9 mouse cellular contexts compared by ENCODE assay signal in the genomic region with DNA sequence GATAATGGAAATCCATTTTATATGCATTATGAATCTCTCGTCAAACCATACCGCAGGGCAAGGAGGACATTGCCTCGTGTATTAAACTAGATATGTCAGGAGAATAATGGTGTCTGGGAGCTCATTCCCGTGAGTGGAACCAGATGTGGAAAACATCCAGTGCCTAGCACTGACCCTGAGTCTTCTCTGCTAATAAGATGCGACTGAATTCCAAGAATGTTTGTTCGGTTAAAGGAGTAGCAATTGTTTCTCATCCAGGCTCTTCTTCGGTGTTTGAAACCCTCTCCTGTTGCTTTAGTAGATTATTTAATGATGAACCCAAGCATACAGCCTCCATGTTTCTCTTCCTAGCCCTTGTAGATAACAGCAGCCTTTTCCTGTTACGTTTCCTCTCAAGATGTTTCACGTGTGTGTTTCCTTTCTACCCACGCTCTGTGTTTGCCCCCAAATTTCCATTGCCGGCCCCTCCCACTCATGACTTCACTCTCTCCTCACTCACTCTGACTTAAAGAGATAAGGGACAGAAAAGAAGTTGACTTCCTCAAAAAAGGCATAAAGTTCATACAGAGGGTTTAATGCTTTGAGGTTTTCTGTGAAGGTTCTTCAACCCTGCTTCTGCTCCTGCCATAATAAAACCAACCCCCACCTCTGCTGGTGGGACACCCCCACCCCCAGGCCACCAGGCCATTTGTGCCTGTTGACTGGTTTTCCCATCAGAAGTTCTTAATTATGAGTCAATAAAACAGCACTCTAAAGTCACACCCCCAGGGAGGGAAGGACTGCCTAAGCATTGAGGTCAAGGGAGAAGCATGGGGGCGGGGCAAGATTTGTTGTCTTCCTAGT.
DNase-seq lines count a peak whose midpoint lies in the region; ATAC-seq lines count a peak whose summit lies in the region.
"Had no signal": no experiment of that assay in that cellular context is flagged by ENCODE, and none has a peak within 500 bp of the region (broad histone marks: within the 10 kb centered on the region; RNA-seq: fewer than 3 reads in every experiment).

No protein-coding gene starts in this region.

- H3K9ac ChIP-seq in neural tube, embryonic 15.5 days (replicated peaks): no peak overlapping the region
- no peak overlapping the region for H3K9ac ChIP-seq in heart, embryonic 12.5 days
- no peak overlapping the region for H3K9ac ChIP-seq in limb, embryonic 13.5 days
- H3K9ac ChIP-seq: neural tube, embryonic 12.5 days had no signal

- H3K4me1 ChIP-seq in neural tube, embryonic 15.5 days: peaks cover 31% of the 10 kb centered on the region
- peaks cover 39% of the 10 kb centered on the region for H3K4me1 ChIP-seq in heart, embryonic 12.5 days (replicated peaks)
- H3K4me1 ChIP-seq in limb, embryonic 13.5 days: peaks cover 50% of the 10 kb centered on the region

- H3K27ac ChIP-seq in neural tube, embryonic 15.5 days (replicated peaks): 0 out of 2 replicates have a peak overlapping the region, but pooled peaks have one; percentile 9
- peak overlapping the region; percentile 81 for H3K27ac ChIP-seq in heart, embryonic 12.5 days (ENCODE audit: poor library complexity, severe bottlenecking)
- 0 out of 2 replicates have a peak overlapping the region, but pooled peaks have one; percentile 10 for H3K27ac ChIP-seq in limb, embryonic 13.5 days
- H3K27ac ChIP-seq: neural tube, embryonic 12.5 days had no signal

- no peak overlapping the region for H3K4me3 ChIP-seq in neural tube, embryonic 15.5 days (replicated peaks)
- no peak overlapping the region for H3K4me3 ChIP-seq in heart, embryonic 12.5 days
- no peak overlapping the region for H3K4me3 ChIP-seq in limb, embryonic 13.5 days
- H3K4me3 ChIP-seq: neural tube, embryonic 12.5 days had no signal

- H3K36me3 ChIP-seq in neural tube, embryonic 15.5 days: no peaks in the 10 kb centered on the region
- H3K36me3 ChIP-seq in heart, embryonic 12.5 days: no peaks in the 10 kb centered on the region
- 0 out of 2 replicates have a peak, but pooled peaks cover 4% of the 10 kb centered on the region for H3K36me3 ChIP-seq in limb, embryonic 13.5 days
- H3K36me3 ChIP-seq: neural tube, embryonic 12.5 days had no signal

- no peaks in the 10 kb centered on the region for H3K27me3 ChIP-seq in neural tube, embryonic 15.5 days (replicated peaks)
- no peaks in the 10 kb centered on the region for H3K27me3 ChIP-seq in heart, embryonic 12.5 days (replicated peaks)
- no peaks in the 10 kb centered on the region for H3K27me3 ChIP-seq in limb, embryonic 13.5 days
- H3K27me3 ChIP-seq: neural tube, embryonic 12.5 days had no signal

- no peak overlapping the region for H3K4me2 ChIP-seq in neural tube, embryonic 15.5 days
- H3K4me2 ChIP-seq in heart, embryonic 12.5 days: peak overlapping the region; percentile 36; the same call in 1 of the 2 replicates
- peak overlapping the region; percentile 41 for H3K4me2 ChIP-seq in limb, embryonic 13.5 days (replicated peaks)
- H3K4me2 ChIP-seq: neural tube, embryonic 12.5 days had no signal

- H3K9me3 ChIP-seq in neural tube, embryonic 15.5 days (replicated peaks): peaks cover 3% of the 10 kb centered on the region; the same call in 1 of the 2 replicates
- no peaks in the 10 kb centered on the region for H3K9me3 ChIP-seq in heart, embryonic 12.5 days (replicated peaks)
- H3K9me3 ChIP-seq in limb, embryonic 13.5 days: peaks cover 7% of the 10 kb centered on the region

- ATAC-seq in neural tube, embryonic 15.5 days (ENCODE audit: low FRiP score): no peak
- peak; percentile 60 for ATAC-seq in heart, embryonic 12.5 days (ENCODE audit: insufficient number of reproducible peaks, low FRiP score)
- ATAC-seq in limb, embryonic 13.5 days (ENCODE audit: low FRiP score, low read depth): no peak; the same call in 1 of the 2 replicates

- 64% methylated on average over 12 of the region's 12 CpGs for WGBS in neural tube, embryonic 15.5 days
- 37% methylated on average over 12 of the region's 12 CpGs for WGBS in heart, embryonic 12.5 days
- 13% methylated on average over 12 of the region's 12 CpGs for WGBS in limb, embryonic 13.5 days

- no peak for DNase-seq in neural tube, embryonic 10.5 days (ENCODE audit: extremely low spot score, low spot score)
- peak; percentile 7 to 74 for DNase-seq in natural killer cell, adult 2 months (ENCODE audit: low spot score in 2 of 2)
- DNase-seq in frontal cortex, adult 2 months (ENCODE audit: extremely low spot score in 1 of 2, low spot score in 1 of 2): no peak
- no peak for DNase-seq in ovary, postnatal 14 days (ENCODE audit: low spot score)
- DNase-seq in layer of hippocampus, adult 8-10 months (ENCODE audit: low spot score in 2 of 2): no peak

Comparison
In these comparisons a context has a peak if more than half of its experiments do, and no peak if none do; other contexts are left out.
1. H3K27ac ChIP-seq: peak in every context shown above with its lines; median percentile 81 in heart, embryonic 12.5 days; 10 in limb, embryonic 13.5 days; 9 in neural tube, embryonic 15.5 days.
2. DNase-seq: peak in natural killer cell, adult 2 months (2 of 2); none in neural tube, embryonic 10.5 days (single experiment), frontal cortex, adult 2 months (0 of 2), ovary, postnatal 14 days (single experiment) and layer of hippocampus, adult 8-10 months (0 of 2).